Mouse (Mus musculus) B cell, adult 2 months (primary cell): Measurements from ENCODE around the gene Tnf.
"Not testable (repeated sequence)": the region's sequence is repeated elsewhere in the genome, so short reads cannot be mapped to it uniquely, and the experiment has no call there.

Source experiments
- DNase-seq, 2 experiments: peaks; one replicate each; pipeline ENCODE4 v3.0.0; 2022

Tnf gene

GRCm38 (mm10) chr17:35201787-35202186 lies at the start of gene Tnf:
Gene Tnf (minus strand): TSS chr17:35202007.
- DNase-seq, result peak; percentile 60 to 61

GRCm38 (mm10) chr17:35251162-35251719 lies 49.4 kb upstream of the Tnf start:
- no peak for DNase-seq

- DNase-seq, result no peak
Measured at GRCm38 (mm10) chr17:35250348-35251120, 48.7 kb upstream of the Tnf start.

- no peak for DNase-seq
Measured at GRCm38 (mm10) chr17:35249451-35250197, 47.8 kb upstream of the Tnf start.

DNA sequence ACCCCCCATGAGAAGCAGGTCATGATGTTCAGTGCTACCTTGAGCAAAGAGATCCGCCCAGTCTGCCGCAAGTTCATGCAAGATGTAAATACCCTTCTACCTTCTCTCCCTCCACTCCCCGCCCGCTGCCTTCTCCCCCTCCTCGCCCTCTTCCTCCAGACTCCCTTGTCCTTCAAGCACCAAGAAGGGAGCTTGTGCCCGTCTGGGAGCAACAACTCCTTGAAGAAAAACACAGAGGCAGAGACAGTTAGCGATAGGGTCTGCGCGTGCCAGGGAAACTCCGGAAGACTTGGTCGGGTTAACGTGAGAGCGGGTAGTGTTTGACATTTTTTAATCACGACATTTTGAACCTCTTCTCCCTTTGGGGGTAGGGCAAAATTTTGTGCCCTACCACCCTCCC lies 47.2 kb upstream of the Tnf start:
- DNase-seq, result no peak

DNA sequence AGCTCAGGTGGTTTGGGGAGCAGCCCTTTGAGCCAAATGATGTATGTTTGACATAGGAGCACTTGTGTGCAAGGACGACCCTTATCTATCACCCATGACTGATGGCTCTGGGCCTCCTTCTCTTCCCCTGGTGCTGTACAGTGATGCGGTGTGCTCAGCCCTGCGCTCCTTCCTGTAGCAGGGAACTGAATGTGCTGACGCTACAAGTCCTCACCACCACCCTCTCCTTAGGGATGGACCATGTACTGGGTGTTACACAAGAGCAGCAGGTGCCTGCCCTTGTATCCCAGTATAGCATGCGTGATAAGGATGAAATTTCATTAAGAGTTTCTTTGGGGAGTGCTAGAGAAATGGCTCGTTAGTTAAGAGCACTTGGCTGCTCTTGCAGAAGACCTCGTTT lies 45.3 kb upstream of the Tnf start:
- no peak for DNase-seq

DNA sequence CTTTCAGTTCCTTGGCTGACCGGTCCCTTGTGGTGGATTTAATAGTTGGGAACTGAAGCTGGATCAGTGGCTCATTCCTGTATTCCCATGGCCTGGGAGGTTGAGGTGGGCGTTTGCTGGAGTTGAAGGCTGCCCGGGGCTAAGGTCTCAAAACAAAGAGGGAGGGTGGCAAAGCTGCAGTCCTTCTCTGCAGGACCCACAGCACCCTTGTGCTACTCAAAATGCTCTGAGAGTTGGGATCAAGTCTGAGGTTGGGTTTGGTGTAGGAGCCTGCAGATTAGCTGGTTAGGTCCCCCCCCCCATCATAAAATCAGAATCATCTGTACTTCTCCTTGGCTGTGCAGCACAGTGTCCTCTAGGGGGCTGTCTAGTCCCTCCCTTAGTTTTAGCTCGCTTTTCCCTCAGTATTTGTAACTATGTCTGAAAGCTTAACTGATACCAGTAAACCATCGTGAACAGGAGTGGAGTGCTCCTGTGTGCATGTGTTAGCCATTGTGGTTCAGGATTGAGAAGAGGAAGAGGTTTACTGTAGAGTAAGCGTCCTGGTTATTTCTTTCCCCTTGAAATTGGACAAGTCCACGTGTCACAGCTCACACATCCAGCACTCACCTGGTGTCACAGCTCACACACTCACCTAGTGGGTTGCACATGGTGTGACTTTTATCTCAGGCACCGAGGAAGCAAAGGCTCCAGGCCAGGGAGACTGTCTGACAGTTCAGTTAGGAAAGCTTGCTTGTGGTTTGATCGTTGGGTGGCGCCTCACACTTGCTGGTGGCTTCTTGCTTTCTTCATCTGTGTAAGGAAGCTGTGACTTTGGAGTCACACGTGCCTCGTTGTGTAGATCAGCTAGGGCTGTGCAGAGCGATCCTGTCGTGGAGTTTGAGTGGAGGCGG lies 44.2 kb upstream of the Tnf start:
- DNase-seq, result peak; percentile 54 to 58

- DNase-seq, result no peak
Measured at GRCm38 (mm10) chr17:35244999-35245398, 43.2 kb upstream of the Tnf start.

DNA sequence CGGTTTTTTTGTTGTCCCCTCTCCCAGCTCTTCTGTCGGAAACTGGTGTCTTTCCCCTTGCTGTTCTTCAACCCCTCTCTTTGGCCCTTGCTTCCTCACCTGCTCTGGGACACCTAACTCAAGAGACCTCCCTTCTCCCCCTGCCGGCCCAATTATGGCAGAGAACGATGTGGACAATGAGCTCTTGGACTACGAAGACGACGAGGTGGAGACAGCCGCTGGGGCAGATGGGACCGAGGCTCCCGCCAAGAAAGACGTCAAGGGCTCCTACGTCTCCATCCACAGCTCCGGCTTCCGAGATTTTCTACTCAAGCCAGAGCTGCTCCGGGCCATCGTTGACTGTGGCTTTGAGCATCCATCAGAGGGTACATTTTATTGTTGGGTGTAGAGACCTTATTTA lies 41.3 kb upstream of the Tnf start:
- peak in 1 of 2 experiments; percentile 39 for DNase-seq

- DNase-seq, result peak; percentile 75 to 78
Measured at GRCm38 (mm10) chr17:35242015-35242941, 40.5 kb upstream of the Tnf start.

- peak; percentile 95 to 96 for DNase-seq
Measured at GRCm38 (mm10) chr17:35241305-35242014, 39.7 kb upstream of the Tnf start, which contains the start of gene Ddx39b. Gene Ddx39b (plus strand): TSS chr17:35241746.

- no peak for DNase-seq
Measured at GRCm38 (mm10) chr17:35240384-35241304, 38.8 kb upstream of the Tnf start.

DNA sequence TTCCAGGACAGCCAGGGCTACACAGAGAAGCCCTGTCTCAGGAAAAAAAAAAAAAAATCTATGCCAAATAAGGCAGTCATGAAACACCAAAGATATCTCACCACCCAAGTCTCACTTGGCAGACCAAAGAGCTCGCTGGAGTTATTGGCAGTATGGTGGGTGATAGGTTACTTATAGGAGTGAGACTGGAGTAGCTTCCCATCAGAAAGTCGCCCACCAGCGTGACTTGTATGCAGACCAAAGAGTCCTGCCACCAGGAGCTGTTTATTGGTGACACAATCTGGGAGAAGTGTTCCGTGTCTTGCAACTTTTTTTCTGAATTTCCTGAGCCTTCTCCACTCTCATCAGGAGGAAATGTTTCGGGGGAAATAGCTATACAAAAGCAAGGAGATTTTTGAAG lies 37.9 kb upstream of the Tnf start:
- DNase-seq, result no peak

- no peak for DNase-seq
Measured at GRCm38 (mm10) chr17:35237504-35237903, 35.7 kb upstream of the Tnf start.

GRCm38 (mm10) chr17:35236996-35237395 lies 35.2 kb upstream of the Tnf start:
- DNase-seq, result no peak

DNA sequence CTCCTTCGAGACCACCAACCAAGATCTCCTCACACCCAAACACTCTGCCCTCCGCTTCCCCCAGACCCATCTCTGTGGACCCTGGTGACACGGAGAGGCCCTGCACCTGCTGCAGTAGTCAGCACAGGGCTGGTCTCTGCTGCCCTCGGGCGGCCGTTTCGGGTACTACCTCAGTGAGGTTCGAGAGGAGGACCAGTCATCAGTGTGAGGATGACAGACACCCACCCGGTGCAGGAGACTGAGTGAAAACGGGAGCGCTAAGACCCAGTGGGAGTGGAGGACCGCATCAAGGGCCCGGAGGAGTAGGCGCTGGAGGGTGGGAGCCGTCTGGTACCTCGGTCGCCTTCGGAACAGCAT lies 34.6 kb upstream of the Tnf start:
- DNase-seq, result peak; percentile 99 to 100

- peak; percentile 85 to 87 for DNase-seq
Measured at GRCm38 (mm10) chr17:35235614-35236389, 34.0 kb upstream of the Tnf start, which contains the start of gene Nfkbil1. Gene Nfkbil1 (minus strand): TSS chr17:35235792.

DNA sequence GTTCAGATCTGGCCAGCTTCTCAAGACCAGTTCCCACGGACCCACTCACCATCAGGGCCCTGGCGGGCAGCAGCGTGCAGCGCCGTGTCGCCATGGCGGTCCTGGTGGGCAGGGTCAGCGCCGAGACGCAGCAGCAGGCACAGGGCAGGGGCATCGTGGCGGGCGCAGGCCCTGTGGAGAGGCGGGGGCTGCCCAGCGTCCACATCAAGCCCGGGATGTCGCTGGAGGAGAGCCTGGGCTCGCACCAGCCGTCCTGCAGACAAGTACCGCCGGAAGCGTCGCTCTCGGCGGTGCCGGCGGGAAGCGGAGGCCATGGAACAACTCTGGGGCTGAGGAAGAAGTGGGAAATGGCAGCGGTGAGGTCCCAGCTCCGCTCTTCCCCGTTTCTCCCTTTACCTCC lies 33.1 kb upstream of the Tnf start:
- peak in 1 of 2 experiments; percentile 40 for DNase-seq

DNA sequence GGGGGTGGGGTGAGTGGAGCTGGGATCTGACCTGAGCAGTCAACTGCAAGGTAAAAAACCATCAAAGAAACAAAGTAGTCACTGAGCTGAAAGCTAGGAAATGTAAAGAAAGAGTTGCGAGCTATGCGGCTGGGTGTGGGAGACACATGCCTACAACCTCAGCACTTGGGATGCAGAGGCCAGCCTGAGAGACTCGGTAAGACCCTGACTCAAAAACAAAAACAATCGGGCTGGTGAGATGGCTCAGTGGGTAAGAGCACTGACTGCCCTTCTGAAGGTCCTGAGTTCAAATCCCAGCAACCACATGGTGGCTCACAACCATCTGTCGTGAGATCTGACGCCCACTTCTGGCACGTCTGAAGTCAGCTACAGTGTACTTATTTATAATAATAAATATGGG lies 32.3 kb upstream of the Tnf start:
- not testable (repeated sequence) for DNase-seq
